Mouse (Mus musculus) megakaryocyte-erythroid progenitor cell, adult 5-6 weeks (primary cell): ENCODE results near the gene Nup37. TPM values are rescaled to one million over a fixed set of nuclear protein-coding genes. Genes with fewer than 3 reads are reported as not detected.

Experiments
- ATAC-seq: replicated peaks from 2 replicates; pipeline ENCODE4 v1.8.0; 2016; ENCODE audit warnings: mild to moderate bottlenecking, inconsistent platforms; ENCODE audit not compliant: severe bottlenecking, poor library complexity, low FRiP score, low TSS enrichment
- total RNA-seq, 2 experiments: library from RNA; stranded (forward) in 1 of 2; stranded (reverse) in 1 of 2; fragments of 200-1000, 215-1000 nt in 1 of 2; fragments of >200 nt in 1 of 2; fragmentation: Nextera tagmentation in 1 of 2; gene quantifications; 2 replicates each; pipeline ENCODE4 v1.2.3; 2014 to 2017

The Nup37 gene
- total RNA-seq, 2 experiments from 2014 or later: 39.6 to 67.1 TPM

GRCm38 (mm10) chr10:88221718-88222117 is 74.9 kb downstream of the Nup37 start:
- ATAC-seq: no peak

DNA sequence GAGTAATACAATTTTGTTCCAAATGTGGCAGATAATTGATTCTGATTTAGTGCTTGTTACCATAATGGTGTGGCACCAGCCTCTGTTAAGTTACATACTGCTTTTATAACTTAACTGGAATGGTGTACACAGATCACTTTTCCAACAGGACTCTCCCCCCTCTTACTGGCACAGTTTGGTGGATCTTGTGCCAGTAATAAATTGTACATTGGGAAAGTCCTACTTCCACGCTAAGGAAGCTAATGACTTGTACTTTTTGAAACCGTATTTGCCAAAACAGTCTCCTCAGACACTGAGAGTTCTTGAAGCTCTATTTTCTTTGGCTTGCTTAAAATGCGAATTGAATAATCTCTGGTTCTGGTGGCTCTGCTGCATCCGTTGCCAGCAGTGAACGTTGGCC is 78.6 kb downstream of the Nup37 start:
- no peak for ATAC-seq

GRCm38 (mm10) chr10:88227962-88228361 is 81.2 kb downstream of the Nup37 start:
- no peak for ATAC-seq

Other genes starting within 250 kb of the Nup37 start
- not detected in 2 replicates for gene Pmch, start 55.9 kb upstream of the Nup37 start, total RNA-seq (2014; fragmentation: Nextera tagmentation)
- not detected in 2 replicates for gene Pmch, start 55.9 kb upstream of the Nup37 start, total RNA-seq (2017)
- gene Parpbp, start 51 bp upstream of the Nup37 start, total RNA-seq (2014; fragmentation: Nextera tagmentation): 12.6 and 22.4 TPM in 2 replicates
- 15.8 and 28.6 TPM in 2 replicates for gene Parpbp, start 51 bp upstream of the Nup37 start, total RNA-seq (2017)
- gene Washc3, start 54.1 kb downstream of the Nup37 start, total RNA-seq (2014; fragmentation: Nextera tagmentation): 35.0 and 69.9 TPM in 2 replicates
- 21.4 and 33.3 TPM in 2 replicates for gene Washc3, start 54.1 kb downstream of the Nup37 start, total RNA-seq (2017)
- not detected in 2 replicates for gene Dram1, start 232.1 kb downstream of the Nup37 start, total RNA-seq (2014; fragmentation: Nextera tagmentation)
- 0.76 and 0.80 TPM in 2 replicates for gene Dram1, start 232.1 kb downstream of the Nup37 start, total RNA-seq (2017)
- gene Gnptab, start 232.1 kb downstream of the Nup37 start, total RNA-seq (2014; fragmentation: Nextera tagmentation): 37.1 and 44.4 TPM in 2 replicates
- 39.3 and 45.2 TPM in 2 replicates for gene Gnptab, start 232.1 kb downstream of the Nup37 start, total RNA-seq (2017)